Mouse (Mus musculus) spleen, postnatal 36 days (tissue): ENCODE data around the gene Bhlhe23.

Experiments used
- DNase-seq, 2 experiments: peaks; one replicate each; pipeline ENCODE4 v3.0.0; 2022; ENCODE audit warnings: low spot score in 2 of 2, mixed read lengths in 1 of 2

The Bhlhe23 gene

GRCm38 (mm10) chr2:180776793-180777192, at the start of gene Bhlhe23:
Bhlhe23 (minus strand) TSS chr2:180776900.
- no peak for DNase-seq

DNA sequence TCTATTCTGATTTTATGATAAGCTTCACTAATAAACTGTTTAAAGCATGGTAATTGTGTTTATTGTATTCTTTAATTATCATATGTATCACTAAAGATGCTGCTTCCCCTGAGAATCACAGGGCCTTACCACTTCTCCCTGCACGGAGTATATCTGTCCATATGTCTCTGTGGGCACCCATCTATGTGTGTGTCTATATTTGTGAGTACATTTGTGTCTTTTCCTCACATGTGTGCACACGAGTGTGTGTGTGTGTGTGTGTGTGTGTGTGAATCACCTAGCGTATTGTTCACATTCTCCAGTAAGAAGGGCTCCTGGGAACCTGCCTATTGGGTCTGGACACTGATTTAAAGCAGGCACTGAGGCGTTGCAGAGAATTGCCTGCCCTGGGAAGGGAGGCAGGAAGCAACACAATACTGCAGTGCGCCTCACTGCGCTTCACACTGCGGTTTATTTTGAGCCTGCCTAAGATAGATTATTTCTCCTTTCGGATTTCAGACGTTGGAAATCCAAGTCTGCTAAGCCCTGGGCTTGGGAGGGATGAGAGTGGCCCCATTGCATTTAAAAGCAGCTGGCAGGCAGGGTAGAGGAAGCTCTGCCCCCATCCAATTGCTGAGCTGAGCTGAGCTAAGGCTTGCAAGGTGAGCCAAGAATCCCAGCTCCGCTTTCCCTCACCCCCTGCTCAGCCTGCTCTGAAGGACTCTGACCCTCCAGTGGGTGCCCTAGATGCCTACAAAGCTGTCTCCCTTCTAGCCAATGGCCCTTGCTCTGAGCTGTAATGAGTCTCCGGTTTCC, 48.6 kb upstream of the Bhlhe23 start:
- no peak for DNase-seq

DNA sequence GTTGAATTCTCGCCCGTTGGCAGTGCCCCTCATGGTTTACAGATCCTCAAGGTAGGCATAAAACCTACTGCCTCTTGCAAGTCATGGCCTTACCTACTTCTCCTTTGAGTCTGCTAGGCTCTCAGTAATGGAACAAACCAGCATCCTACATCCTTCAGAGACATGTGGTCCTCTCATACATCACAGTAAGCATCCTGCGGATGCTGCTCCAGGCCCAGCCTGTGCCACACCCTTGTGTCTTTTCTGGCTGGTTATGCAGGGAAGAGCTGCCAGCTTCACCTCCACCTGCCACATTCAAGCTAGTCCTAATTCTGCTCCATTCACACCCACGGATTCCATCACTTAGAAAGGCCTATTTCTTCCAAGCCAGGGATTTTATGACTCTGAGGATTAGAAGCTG, 48.0 kb upstream of the Bhlhe23 start:
- DNase-seq = no peak

- DNase-seq = no peak
Observed at GRCm38 (mm10) chr2:180824061-180824460, 47.4 kb upstream of the Bhlhe23 start.

GRCm38 (mm10) chr2:180822476-180822875, 45.8 kb upstream of the Bhlhe23 start:
- DNase-seq = no peak

- DNase-seq = no peak
Observed at GRCm38 (mm10) chr2:180819504-180819903, 42.8 kb upstream of the Bhlhe23 start.

DNA sequence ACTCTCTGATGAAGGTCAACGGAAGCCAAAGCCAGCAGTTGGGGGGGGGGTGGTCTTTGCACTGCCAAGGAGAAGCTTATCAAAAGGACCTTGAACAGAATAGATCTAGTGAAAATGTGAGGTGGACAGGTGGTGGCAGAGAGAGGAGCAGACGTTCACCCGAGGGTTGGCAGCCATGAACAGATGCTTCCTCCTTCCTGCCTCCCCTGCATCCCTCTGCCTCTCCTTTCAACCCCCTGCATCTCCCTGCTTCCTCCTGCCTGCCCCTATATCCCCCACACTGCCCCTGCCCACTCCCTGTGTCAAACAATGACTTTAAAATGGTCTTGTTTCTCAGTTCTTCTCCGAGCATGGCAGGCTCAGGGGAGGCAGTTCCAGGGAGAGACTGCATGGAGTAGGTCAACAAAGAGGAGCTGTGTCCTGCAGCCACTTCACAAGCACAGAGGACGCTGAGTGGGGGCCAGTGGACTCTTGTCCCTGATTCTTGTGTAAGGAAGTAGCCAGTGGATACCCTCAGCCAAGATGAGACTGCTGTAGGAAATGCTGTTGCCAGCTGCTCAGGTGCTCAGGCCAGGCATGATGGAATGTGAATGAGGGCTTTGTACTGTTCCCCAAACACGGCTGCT, 39.9 kb upstream of the Bhlhe23 start:
- no peak for DNase-seq

DNA sequence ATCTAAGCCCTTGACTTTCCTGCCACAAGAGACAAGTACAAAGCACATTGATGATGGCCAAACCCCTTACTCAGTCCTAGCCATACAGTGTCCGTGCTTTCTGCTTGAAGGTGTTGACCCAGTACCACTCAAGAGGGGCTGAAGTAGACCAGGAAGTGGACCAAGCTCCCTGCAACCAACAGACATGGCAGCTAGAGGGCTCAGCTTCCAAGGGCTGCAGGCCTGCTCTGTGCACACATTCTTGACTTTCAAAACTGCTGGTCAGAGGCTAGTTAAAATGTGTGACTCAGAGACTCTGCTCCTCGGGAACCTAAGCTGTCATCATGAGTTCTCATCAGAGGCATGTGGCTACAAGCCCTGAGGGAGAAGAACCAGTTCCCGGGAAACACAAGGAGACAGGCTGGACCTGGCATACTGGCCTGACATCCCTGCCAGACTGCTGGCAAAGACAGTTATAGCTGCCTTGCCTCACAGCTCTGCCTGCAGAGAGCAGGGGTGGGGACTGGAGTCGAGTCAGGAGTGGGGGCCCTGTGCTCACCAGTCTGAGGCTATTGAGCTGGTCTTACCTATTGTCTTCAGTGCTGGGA, 37.4 kb upstream of the Bhlhe23 start:
- DNase-seq = no peak

GRCm38 (mm10) chr2:180811002-180811401, 34.3 kb upstream of the Bhlhe23 start:
- no peak for DNase-seq

DNA sequence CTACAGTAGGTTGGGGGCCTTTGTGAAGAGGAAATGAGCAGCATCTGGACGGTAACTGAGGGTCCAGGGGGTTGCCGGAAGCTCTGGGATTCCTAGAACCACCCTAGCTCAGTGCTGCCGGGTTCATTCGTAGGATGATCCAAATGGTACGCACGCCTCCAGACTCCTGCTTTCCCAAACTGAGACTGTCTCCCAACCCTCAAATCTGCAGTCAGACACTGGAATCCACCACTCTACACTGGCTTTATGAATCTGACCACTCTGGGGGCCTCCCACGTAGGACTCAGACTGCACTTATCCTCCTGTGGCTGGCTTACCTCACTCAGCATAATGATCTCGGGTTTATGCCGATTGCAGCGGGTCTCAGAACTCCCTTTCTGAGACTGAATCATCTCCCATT, 32.8 kb upstream of the Bhlhe23 start:
- no peak for DNase-seq

GRCm38 (mm10) chr2:180805966-180806365, 29.3 kb upstream of the Bhlhe23 start:
- DNase-seq = no peak

- DNase-seq = no peak
Observed at GRCm38 (mm10) chr2:180796008-180796407, 19.3 kb upstream of the Bhlhe23 start.

DNA sequence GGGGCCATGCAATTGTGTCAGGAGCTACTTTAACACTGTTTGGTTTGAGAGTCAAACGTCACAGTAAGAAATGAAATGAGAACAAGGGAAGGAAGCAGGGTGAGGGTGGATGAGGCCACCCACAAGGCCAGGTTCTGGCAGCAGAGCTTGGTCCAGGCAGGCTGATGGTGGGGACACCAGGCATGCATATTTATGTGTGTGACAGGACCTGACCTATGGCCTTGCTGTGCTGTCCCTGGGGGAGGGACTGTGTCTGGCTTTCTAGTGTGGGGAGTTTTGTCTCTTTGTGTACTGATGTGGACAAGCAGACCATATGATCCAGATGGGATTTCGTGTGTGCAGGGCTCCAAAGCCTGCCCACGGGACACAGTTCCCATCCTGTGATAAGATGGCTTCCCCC, 18.9 kb upstream of the Bhlhe23 start:
- DNase-seq = no peak

- DNase-seq = no peak
Observed at GRCm38 (mm10) chr2:180794422-180794821, 17.7 kb upstream of the Bhlhe23 start.

DNA sequence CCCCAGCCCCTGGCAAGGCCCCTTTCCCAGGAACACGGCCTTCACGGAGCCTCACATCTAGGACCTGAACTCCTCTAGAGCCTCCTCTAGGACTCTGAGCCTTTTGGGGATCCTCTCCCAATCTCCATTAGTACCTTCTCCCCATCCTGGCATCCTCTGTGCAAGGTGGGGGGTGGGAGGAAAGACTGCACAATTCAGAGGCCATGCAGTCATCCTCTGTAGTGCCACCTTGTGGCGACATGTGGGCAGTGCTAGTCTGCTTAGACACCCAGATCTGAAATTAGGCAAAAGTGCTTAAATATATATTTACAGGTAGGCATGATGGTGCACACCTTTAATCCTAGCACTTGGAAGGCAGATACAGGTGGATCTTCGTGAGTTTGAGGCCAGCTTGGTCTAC, 15.0 kb upstream of the Bhlhe23 start:
- no peak for DNase-seq

DNA sequence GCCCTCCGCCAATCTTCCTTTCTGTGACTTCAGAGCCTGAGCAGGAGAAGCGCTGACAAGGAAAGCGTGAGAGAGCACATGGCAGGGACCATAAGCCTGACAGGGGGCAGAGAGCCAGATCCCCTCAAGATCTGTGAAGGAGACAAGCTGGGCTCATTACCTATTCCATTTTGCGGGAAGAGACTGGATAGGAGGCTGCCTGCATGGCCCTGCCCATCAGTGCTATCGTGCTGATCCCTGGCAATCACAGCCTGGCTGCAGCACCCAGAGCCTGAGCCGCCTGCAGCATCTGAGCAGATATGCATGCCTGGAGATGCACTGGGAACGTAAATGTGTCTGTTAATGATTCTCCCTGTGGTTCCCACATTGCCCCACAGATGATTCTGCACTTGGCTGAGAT, 12.1 kb upstream of the Bhlhe23 start:
- DNase-seq = no peak

DNA sequence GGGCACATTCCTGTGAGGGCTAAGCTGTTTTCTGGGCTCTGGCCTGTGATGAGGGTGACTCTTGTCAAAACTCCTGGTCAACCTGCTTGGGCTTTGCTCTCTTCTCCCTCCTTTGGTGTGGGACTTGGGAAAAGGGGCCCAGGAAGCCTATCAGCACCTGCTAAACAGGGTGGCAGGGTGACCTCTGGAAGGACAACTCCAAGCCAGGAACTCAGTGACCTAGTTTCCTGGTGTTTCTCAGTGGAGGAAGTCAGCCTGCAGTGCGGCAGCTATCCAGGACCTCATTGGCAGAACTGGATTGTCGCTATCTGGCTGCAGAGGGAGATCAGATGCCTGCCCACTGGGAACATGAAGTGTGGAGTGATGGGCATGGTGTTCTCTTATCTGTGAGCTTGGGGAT, 11.7 kb upstream of the Bhlhe23 start:
- DNase-seq = no peak

DNA sequence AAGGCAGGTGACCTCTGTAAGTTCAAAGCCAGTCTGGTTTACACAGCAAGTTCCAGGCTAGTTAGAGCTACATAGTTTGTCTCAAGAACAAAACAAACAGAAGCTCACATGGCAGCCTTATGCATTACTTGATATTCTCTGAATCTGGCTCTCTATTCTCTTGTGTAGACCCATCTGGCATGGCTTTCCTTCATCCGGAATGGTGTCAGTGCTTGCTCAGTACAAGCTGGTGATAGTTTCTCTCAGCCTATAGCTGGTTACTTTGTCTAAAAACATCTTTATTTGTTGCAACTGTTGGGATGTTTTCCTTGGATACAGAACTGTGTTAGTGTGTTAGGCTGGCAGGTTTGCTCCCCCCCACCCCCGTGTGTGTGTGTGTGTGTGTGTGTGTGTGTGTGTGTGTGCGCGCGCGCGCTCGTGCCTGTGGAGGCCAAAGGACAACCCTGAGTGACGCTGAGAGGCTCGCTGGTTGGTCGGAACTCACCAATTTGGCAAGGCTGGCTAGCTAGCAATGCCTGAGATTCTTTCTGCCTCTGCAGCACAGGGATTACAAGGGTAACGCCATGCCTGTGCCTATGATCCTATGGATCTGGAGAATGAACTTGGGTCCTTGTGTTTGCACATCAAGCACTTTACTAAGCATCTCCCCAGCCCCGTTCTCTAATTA, 11.0 kb upstream of the Bhlhe23 start:
- no peak for DNase-seq

GRCm38 (mm10) chr2:180786732-180787131, 10.0 kb upstream of the Bhlhe23 start:
- DNase-seq = peak in 1 of 2 experiments; percentile 7

GRCm38 (mm10) chr2:180780282-180780681, 3.6 kb upstream of the Bhlhe23 start:
- DNase-seq = no peak

- DNase-seq = peak; percentile 17 to 35
Observed at GRCm38 (mm10) chr2:180779226-180780104, 2.8 kb upstream of the Bhlhe23 start.
